Mouse (Mus musculus) layer of hippocampus, adult 2 months (tissue): Measurements from ENCODE around the gene Creb5. TPM values are rescaled to one million over a fixed set of nuclear protein-coding genes. Genes with fewer than 3 reads are reported as not detected.
A peak's percentile ranks its signal among the peaks of the same experiment; 100 is the strongest.

Experiments
- DNase-seq, 2 experiments: peaks; one replicate each; pipeline ENCODE4 v3.0.0; 2022; ENCODE audit warnings: low spot score in 2 of 2
- H3K27ac ChIP-seq: fragments of 200-600 bp; 2 replicates; pipeline ENCODE4 v1.8.1; 2022
- H3K4me3 ChIP-seq: fragments of 200-600 bp; 2 replicates; pipeline ENCODE4 v1.8.1; 2022; ENCODE audit warnings: mild to moderate bottlenecking
- CTCF ChIP-seq: fragments of 200-600 bp; conservative IDR thresholded peaks from 2 replicates; pipeline ENCODE4 v1.8.1; 2022; ENCODE audit warnings: antibody characterized with exemption, mild to moderate bottlenecking, moderate library complexity
- total RNA-seq, 2 experiments: library from RNA; stranded (reverse); gene quantifications; 2 replicates each; pipeline ENCODE4 v1.2.3; 2021

Creb5 gene
- total RNA-seq, 2 experiments from 2014 or later: 5.0 to 5.6 TPM

DNA sequence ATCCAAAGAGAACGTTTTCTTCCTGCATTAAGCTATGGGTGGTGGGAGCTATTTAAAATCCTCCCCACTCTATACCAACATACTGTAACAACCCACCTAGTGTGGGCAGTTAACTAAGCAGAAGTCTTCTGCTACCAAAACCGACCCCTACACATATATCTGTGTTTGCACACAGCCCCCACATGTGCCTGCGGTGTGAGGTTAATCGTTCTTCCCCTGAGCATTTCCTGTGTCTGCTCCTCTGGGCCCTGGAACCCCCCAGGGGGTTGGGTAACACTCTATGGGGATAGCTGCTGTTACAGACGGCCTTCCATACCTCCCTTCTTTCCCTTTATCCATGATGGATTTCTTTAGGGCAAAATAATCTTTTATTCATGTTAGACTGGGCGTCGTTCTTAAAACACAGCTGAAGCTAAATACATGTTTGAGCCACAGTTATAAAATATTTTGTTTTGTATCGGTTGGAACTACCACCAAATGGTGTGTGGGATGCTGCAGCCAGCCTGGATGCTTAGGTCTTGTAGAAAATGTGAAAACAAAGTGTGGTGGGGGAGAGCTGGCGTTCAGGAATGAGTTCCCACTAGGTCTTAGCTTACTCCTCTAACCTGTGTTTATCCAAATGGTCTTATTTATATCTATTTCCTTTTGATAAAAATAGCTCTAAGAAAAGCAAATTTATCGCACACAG lies 297.8 kb downstream of the Creb5 start:
- Histone ChIP-seq H3K27ac (peak overlapping the region; percentile 49; the same call in 1 of the 2 replicates), H3K4me3 (0 out of 2 replicates have a peak overlapping the region, but pooled peaks have one; percentile 15)
- TF ChIP-seq CTCF: no peak
- DNase-seq: peak in 1 of 2 experiments; percentile 37

DNA sequence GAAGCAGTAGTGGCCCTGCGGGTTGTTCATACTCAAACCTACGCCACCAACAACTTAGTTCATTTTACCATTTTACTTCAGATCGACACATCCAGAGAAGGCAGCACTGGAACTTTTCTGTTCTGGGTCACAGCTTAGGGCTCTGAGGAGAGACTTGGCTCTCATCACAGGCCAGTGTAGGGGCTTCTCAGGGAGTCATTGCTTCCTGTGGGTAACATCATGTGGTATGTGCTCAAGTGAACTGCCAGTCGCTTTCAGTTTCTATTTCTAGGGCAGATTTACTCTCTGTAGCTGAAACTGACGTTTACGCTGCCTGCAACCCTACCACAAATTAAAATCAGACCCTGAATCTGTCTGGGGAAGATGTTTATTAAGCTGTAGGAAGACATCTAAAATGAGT lies 302.7 kb downstream of the Creb5 start:
- no peak overlapping the region for H3K27ac ChIP-seq
- H3K4me3 ChIP-seq: no peak overlapping the region
- TF ChIP-seq CTCF: no peak
- DNase-seq: no peak

DNA sequence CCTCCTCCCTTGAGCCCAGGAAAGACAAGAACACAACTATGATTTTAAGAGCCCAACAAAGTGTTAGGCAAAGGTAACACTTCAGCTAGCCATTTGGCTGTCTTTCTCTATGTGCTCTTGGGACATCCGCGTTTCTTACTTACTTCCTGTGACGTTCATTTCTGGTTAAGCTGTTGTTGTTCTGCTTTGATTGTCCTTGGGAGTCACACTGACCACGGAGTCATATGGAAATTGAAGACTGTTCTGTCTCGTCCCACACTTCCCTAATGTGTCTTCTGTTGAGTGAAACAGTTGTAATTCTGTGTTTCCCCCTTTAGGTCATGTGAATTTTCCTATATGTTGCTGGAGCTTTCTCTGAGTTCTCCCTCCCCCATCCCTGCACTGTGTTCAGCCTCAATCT lies 305.2 kb downstream of the Creb5 start:
- TF ChIP-seq CTCF: no peak
- H3K27ac ChIP-seq: no peak overlapping the region
- DNase-seq: no peak
- H3K4me3 ChIP-seq: no peak overlapping the region

DNA sequence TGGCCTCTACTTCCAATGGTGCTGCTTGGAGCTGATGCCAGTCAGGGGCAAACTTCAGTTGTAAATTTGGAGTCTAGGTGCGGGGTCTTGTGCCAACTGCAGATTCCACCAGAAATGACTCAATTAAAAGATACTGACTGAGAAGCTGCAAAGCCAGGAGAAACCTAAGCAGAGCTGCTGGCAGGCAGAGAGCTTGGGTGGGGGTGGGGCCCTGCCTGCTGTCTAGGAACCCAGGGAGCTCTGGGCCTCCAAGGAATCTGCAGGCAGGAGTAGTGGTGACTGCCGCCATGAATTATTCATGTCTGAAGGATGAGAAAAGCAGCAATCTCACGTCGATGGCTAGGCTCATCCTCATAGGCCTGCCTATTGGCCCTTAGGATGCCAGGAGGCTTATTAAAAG lies 306.5 kb downstream of the Creb5 start:
- no peak for DNase-seq
- no peak overlapping the region for H3K4me3 ChIP-seq
- H3K27ac ChIP-seq: no peak overlapping the region
- TF ChIP-seq CTCF: no peak

DNA sequence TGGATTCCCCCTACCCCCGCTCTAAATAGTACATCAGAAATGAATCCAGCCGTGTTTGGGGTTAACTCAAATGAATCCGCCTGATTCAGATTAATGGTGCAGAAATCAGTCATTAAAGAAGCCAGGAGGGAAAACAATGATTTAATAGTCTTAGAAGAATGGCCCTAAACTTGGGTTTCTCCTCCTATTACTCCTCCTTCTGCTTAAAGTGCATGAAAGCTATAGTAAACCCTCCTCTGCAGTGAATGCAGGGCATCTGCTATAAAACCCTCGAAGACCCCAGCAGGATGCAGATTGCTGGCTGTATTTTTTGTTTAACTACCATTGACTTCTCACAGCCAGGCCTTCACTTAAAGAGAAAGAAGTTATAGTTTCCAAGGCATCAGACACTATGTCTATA lies 307.2 kb downstream of the Creb5 start:
- Histone ChIP-seq H3K27ac (no peak overlapping the region), H3K4me3 (no peak overlapping the region)
- no peak for DNase-seq
- TF ChIP-seq CTCF: no peak

DNA sequence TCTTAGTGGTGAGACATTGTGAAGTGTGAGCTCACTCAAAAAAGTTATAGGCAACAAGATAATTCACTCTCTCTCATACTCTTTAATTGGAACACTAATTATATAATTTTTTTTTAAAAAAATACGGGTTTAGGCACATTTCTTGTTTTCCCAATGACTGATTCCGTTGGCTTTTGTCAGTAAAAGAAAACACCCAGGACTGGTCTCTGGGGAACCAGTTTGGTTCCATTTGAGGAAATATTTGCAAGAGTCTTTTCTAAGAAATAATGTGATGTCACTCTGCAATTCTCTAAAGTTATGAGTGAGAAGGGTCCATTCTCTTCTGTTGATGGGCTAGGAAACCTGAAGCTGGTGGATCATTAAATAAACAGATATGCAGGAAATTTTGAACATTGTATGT lies 309.3 kb downstream of the Creb5 start:
- no peak for DNase-seq
- Histone ChIP-seq H3K4me3 (no peak overlapping the region), H3K27ac (no peak overlapping the region)
- TF ChIP-seq CTCF: no peak

DNA sequence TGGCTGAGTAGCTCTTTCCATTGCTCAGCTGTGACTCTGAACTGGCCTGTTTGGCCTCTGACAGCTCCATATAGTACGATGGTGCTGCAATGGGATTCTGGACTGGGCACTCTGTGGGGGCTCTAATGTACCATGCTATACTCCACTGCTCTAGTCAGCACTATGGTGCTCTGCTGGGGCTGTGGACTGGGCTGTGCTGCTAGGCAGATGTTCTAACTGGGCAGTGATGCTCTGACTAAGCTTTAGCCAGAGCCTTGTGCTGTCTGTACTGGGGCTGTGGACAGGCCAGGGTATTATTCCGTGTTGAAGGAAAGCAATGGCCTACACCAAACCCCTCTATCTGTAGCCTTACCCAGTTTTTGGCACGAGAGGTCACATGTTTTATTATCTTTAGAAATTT lies 316.0 kb downstream of the Creb5 start:
- no peak overlapping the region for H3K4me3 ChIP-seq
- no peak for DNase-seq
- no peak overlapping the region for H3K27ac ChIP-seq
- TF ChIP-seq CTCF: no peak

DNA sequence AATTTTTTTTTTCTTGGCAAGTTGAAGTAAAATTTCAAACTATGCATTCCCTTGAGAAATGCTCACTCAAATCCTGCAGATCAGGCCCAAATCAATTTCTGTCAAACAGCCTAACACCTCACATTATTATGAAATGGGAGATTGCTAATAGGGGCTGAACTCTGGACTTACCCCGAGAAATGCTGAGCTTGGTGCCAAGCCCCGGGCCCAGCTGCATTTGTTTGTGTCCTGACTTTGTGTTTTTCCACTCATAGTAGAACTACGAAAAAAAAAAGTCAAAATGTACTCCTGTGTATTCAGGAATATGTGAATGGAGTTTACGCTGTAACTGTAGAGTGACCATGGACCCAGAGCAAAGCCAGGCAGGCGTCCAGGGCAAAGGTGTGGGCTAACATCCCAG lies 316.6 kb downstream of the Creb5 start:
- DNase-seq: no peak
- H3K4me3 ChIP-seq: no peak overlapping the region
- TF ChIP-seq CTCF: no peak
- H3K27ac ChIP-seq: no peak overlapping the region

DNA sequence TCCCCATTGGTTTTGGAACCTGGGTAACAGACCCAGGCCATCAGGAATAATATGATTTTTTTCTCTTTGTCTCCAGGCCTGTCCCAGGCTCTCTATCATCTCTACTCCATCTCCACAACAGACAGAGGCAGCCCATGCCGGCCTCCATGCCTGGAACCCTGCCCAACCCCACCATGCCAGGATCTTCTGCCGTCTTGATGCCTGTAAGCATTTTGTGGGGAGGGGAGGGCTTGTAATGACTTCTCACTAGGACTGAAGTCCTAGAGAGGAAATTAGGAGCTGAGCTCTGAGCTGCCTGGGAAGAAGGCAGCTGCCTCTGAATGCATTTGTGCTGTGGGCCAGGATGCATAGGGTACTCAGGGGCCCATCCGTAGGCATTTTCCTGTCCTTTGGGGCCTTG lies 317.3 kb downstream of the Creb5 start:
- no peak overlapping the region for H3K27ac ChIP-seq
- H3K4me3 ChIP-seq: no peak overlapping the region
- no peak for DNase-seq
- TF ChIP-seq CTCF: no peak

DNA sequence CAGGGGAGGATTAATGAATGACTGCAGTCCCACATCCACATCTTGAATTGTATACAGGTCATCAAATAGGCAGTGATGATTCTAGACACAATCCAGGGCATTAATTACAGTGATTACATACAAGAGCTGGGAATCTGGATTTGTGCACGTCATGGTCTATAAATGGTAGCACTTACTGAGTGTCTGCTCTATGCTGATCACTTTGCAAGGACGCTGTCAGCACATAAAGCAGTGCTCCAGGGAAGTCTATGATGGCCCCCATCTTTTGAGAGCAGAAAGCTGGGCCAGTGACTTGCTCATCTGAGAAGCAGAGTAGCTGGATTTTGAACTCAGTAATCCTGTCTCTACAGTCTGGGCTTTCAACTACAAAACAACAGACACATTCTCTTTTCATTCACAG lies 318.1 kb downstream of the Creb5 start:
- Histone ChIP-seq H3K27ac (no peak overlapping the region), H3K4me3 (no peak overlapping the region)
- DNase-seq: no peak
- no peak for TF ChIP-seq CTCF

DNA sequence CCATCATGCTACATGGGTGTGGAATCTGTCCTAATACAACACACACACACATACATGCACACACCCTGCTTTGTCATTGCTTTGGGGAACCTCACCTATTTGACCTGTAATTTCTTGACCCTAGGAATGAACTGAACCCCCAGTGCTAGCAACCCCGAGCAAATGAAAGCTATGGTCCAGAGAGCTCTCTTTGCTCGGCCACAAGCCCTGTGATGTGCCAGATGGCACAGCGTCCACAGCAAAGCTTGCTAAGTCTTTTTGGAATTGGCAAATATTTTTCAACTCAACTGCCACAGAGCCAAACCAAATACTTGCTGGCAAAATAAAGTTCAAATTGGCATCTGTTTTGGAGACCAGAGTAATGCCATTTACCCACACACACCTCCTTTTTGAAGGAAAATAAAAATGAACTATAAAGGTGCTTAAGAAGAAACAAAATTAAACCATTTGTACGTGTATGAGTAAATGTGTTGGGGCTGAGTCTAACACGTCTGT lies 324.4 kb downstream of the Creb5 start:
- Histone ChIP-seq H3K4me3 (no peak overlapping the region), H3K27ac (no peak overlapping the region)
- DNase-seq: no peak
- no peak for TF ChIP-seq CTCF

DNA sequence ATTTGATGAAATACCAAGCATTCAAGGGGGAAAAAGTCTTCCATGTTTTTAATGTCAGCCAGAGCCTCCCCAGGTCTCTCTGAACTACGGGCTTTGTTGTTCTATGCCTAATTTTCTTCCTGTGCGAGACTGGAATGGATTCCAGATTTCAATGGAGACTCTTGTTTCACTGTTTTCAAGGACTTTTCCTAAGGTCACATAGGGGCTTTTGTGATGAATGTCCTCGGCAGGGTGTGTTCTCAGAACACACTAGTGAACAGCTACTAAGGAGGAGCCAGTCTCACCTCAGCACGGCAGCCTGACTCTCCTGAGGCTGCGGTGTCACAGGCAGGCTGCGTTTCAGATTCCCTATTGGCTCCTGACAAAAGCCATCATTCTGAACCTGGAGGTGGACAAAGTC lies 325.6 kb downstream of the Creb5 start:
- H3K27ac ChIP-seq: no peak overlapping the region; the same call in 1 of the 2 replicates
- DNase-seq: no peak
- TF ChIP-seq CTCF: no peak
- H3K4me3 ChIP-seq: no peak overlapping the region

DNA sequence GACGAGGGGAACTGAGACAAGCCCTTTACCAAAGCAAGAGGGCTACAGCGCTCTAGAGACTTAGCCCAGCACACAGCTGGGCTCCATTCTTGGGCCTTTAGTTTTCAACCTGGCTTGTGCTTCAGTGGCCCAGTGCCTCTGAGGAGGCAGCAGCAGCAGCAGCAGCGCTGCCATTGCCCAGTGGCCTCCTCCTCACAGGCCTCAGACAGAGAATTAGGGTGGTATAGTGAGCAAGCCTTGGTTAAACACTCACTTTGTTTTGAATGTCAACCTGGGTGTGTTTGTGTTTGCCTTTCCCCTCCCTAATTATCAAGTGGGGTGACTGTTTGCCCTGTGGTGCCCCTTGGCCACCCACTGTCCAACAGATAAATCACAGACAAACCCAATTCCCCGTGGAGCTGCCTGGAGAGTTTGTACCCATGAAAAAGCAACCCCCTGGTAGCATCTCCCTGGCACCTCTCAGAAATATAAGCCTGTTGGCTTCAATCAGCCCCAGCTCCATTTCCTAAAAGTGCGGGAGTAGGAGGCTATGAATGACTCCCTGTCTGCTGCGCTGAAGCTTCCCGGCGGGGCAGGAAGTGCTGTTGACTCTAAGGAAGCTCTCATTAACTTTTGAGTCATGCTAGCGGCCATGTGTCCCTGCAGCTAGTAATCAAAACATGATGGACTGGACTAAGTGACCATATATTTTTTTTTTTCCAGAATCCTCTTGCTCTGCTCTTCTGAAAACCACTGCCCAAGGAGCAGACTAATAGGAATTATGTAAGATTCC lies 328.6 kb downstream of the Creb5 start:
- Histone ChIP-seq H3K27ac (no peak overlapping the region), H3K4me3 (no peak overlapping the region)
- TF ChIP-seq CTCF: no peak
- no peak for DNase-seq

DNA sequence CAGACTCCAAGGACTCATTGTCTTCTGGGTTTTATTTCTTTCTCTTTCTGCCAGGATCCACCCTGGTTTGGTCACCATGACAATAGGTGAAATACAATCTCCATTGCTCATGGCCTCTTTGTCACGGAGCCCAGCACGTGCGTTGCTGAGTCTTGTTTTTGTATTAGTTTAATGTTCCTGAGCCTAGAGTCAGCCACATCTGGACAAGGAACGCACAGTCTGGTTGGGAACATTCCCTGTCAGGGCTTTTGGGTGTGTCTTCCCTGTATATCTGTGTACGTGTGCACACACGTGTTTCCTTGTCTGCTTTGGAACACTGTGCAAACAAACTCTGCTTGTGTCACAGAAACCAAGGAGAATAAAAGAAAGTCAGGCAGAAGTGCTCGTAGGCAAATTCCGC lies 331.1 kb downstream of the Creb5 start:
- Histone ChIP-seq H3K4me3 (no peak overlapping the region), H3K27ac (no peak overlapping the region)
- no peak for DNase-seq
- no peak for TF ChIP-seq CTCF
